23 mouse cellular contexts compared by ENCODE assay signal in the genomic region with DNA sequence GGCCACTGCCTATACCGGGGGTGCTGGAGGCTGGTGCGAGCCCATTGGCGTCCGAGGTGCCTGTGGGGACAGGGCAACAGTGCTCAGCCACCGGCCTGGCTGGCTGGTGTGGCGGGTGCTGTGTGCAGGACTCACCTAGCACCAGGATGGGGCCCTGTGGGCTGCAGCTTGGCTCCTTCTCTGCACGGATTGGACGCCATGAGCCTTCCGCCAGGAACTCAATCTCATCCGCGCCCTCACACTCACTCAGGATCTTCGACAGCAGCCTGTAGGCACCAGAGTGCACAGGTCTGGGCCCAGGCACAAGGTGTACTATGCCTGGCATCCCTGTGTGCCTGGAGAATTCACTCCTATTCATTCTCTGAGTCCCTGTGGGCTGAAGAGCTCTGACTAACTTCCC. TPM values are rescaled to one million over a fixed set of nuclear protein-coding genes. Genes with fewer than 3 reads are reported as not detected.
A peak's percentile ranks its signal among the peaks of the same experiment; 100 is the strongest.
DNase-seq lines count a peak whose midpoint lies in the region; ATAC-seq and TF ChIP-seq lines count a peak whose summit lies in the region.
"Had no signal": no experiment of that assay in that cellular context is flagged by ENCODE, and none has a peak within 500 bp of the region (broad histone marks: within the 10 kb centered on the region; RNA-seq: fewer than 3 reads in every experiment).

No protein-coding gene starts in this region.

- 93% methylated on average over 12 of the region's 12 CpGs for WGBS in liver, embryonic 11.5 days
- WGBS in olfactory bulb, adult 2 months: 87% methylated on average over 12 of the region's 12 CpGs

- no peaks in the 10 kb centered on the region for H3K9me3 ChIP-seq in liver, embryonic 11.5 days (ENCODE audit: control insufficient read depth, low read length)
- H3K9me3 ChIP-seq: hindbrain, embryonic 13.5 days; liver, embryonic 12.5 days; neural tube, embryonic 12.5 days had no signal

- no peak for TF ChIP-seq CTCF in gastrocnemius, adult 2 months (IDR thresholded peaks at IDR 0.05)
- TF ChIP-seq CTCF in cortical plate, adult 2 months (IDR thresholded peaks at IDR 0.05; ENCODE audit: extremely low read depth, insufficient read depth, low read length): no peak
- no peak for TF ChIP-seq CTCF in olfactory bulb, adult 2 months (IDR thresholded peaks at IDR 0.05; ENCODE audit: insufficient read depth, low read depth, low read length)

- no peak for TF ChIP-seq POLR2A in cortical plate, adult 2 months (IDR thresholded peaks at IDR 0.05; ENCODE audit: extremely low read depth, insufficient read depth, low read length)
- TF ChIP-seq POLR2A in olfactory bulb, adult 2 months (IDR thresholded peaks at IDR 0.05; ENCODE audit: insufficient read depth, low read depth, low read length): no peak

- peaks cover 13% of the 10 kb centered on the region for H3K4me1 ChIP-seq in liver, embryonic 11.5 days (replicated peaks; ENCODE audit: control insufficient read depth, insufficient read depth, low read length)
- H3K4me1 ChIP-seq in cortical plate, adult 2 months (ENCODE audit: control insufficient read depth, insufficient read depth, low read length): no peaks in the 10 kb centered on the region
- peaks cover 4% of the 10 kb centered on the region; the same call in 1 of the 2 replicates for H3K4me1 ChIP-seq in olfactory bulb, adult 2 months (ENCODE audit: control insufficient read depth, insufficient read depth, low read length)
- H3K4me1 ChIP-seq: hindbrain, embryonic 13.5 days; neural tube, embryonic 12.5 days had no signal

- H3K36me3 ChIP-seq in liver, embryonic 11.5 days (ENCODE audit: control insufficient read depth, insufficient read depth, low read length): peaks cover 65% of the 10 kb centered on the region

- intact Hi-C loops in gastrocnemius, adult 2 months (cut with DNase I): no loop called here

- H3K4me2 ChIP-seq in liver, embryonic 11.5 days: no peak overlapping the region
- H3K4me2 ChIP-seq: hindbrain, embryonic 13.5 days; liver, embryonic 12.5 days; lung, embryonic 14.5 days; neural tube, embryonic 12.5 days had no signal

- H3K27ac ChIP-seq in gastrocnemius, adult 2 months: peak overlapping the region; percentile 43; the same call in 1 of the 2 replicates
- no peak overlapping the region for H3K27ac ChIP-seq in liver, embryonic 11.5 days (ENCODE audit: low read depth, low read length)
- H3K27ac ChIP-seq in cortical plate, adult 2 months (ENCODE audit: insufficient read depth, low read length): peak overlapping the region; percentile 75; the same call in 1 of the 2 replicates
- 0 out of 2 replicates have a peak overlapping the region, but pooled peaks have one; percentile 8 for H3K27ac ChIP-seq in olfactory bulb, adult 2 months (ENCODE audit: insufficient read depth, low read depth, low read length)
- H3K27ac ChIP-seq: hindbrain, embryonic 13.5 days; macrophage; neural tube, embryonic 12.5 days had no signal

- no peaks in the 10 kb centered on the region for H3K27me3 ChIP-seq in liver, embryonic 11.5 days (replicated peaks; ENCODE audit: control insufficient read depth, insufficient read depth, low read length)
- H3K27me3 ChIP-seq: CH12.LX; hindbrain, embryonic 13.5 days; liver, embryonic 12.5 days; neural tube, embryonic 12.5 days had no signal

- no peak for DNase-seq in gastrocnemius, adult 2 months
- DNase-seq in gastrocnemius, adult 8-10 months (ENCODE audit: low spot score in 2 of 2): no peak
- DNase-seq in liver, embryonic 11.5 days (ENCODE audit: low spot score): no peak
- DNase-seq in liver: no peak
- DNase-seq in embryo, embryonic 10.5 days (ENCODE audit: low spot score): no peak
- no peak for DNase-seq in kidney, postnatal 10 days
- DNase-seq: cerebellum, adult 8-10 months; forebrain, postnatal 0 days; heart, adult 18-20 months; kidney, postnatal 14 days; lung, embryonic 14.5 days had no signal

- 0 out of 2 replicates have a peak, but pooled peaks have one; percentile 8 for ATAC-seq in liver, embryonic 11.5 days (replicated peaks; ENCODE audit: low FRiP score)
- ATAC-seq: forebrain, postnatal 0 days; liver, embryonic 12.5 days had no signal

- H3K4me3 ChIP-seq in gastrocnemius, adult 2 months: no peak overlapping the region
- H3K4me3 ChIP-seq in liver, embryonic 11.5 days (ENCODE audit: low read depth, low read length): no peak overlapping the region
- H3K4me3 ChIP-seq in cortical plate, adult 2 months (ENCODE audit: insufficient read depth, low read length): no peak overlapping the region
- H3K4me3 ChIP-seq in olfactory bulb, adult 2 months (ENCODE audit: insufficient read depth, low read depth, low read length): no peak overlapping the region
- H3K4me3 ChIP-seq: hindbrain, embryonic 13.5 days; liver, embryonic 12.5 days; neural tube, embryonic 12.5 days had no signal

- no peak overlapping the region for H3K9ac ChIP-seq in liver, embryonic 11.5 days (ENCODE audit: low read depth, low read length)
- H3K9ac ChIP-seq: forebrain, postnatal 0 days; hindbrain, embryonic 13.5 days; liver, embryonic 12.5 days; lung, embryonic 14.5 days; neural tube, embryonic 12.5 days had no signal

RNA-seq across cellular contexts. Expression of a gene that starts 13.4 kb away (rescaled TPM):
- 10 to 100 TPM; 15.7 to 16.2 TPM for total RNA-seq in gastrocnemius, adult 2 months (2021)
- total RNA-seq in gastrocnemius, adult 8-10 months (2022): 10 to 100 TPM; 14.0 to 19.0 (median 16.2) TPM
- 41.2 and 50.9 TPM in 2 replicates for polyA plus RNA-seq in liver, embryonic 11.5 days (2014; fragmentation: Nextera tagmentation; extraction: Ambion mirVana)
- polyA plus RNA-seq in cortical plate, adult 2 months (2012; rRNA removed): 21.3 and 22.5 TPM in 2 replicates
- polyA plus RNA-seq in olfactory bulb, adult 2 months (2012; ENCODE audit: insufficient read depth, insufficient read length, low replicate concordance, missing spikeins): not detected in 2 replicates

RNA-seq across cellular contexts. Expression of a gene that starts 19.3 kb away (rescaled TPM):
- total RNA-seq in gastrocnemius, adult 2 months (2021): 10 to 100 TPM; 23.3 to 25.9 TPM
- total RNA-seq in gastrocnemius, adult 8-10 months (2022): 10 to 100 TPM; 24.8 to 28.9 (median 25.5) TPM
- polyA plus RNA-seq in liver, embryonic 11.5 days (2014; fragmentation: Nextera tagmentation; extraction: Ambion mirVana): 31.6 and 34.2 TPM in 2 replicates
- 46.9 and 49.9 TPM in 2 replicates for polyA plus RNA-seq in cortical plate, adult 2 months (2012; rRNA removed)
- polyA plus RNA-seq in olfactory bulb, adult 2 months (2012; ENCODE audit: insufficient read depth, insufficient read length, low replicate concordance, missing spikeins): 77.0 TPM in 1 of 2 replicates, not detected in the other

RNA-seq across cellular contexts. Expression of a gene that starts 22.1 kb away (rescaled TPM):
- 1,000 to 10,000 TPM; 1,128 to 1,335 TPM for total RNA-seq in gastrocnemius, adult 2 months (2021)
- 1,000 to 10,000 TPM; 1,293 to 1,550 (median 1,345) TPM for total RNA-seq in gastrocnemius, adult 8-10 months (2022)
- polyA plus RNA-seq in liver, embryonic 11.5 days (2014; fragmentation: Nextera tagmentation; extraction: Ambion mirVana): 626 and 647 TPM in 2 replicates
- 1,040 and 1,088 TPM in 2 replicates for polyA plus RNA-seq in cortical plate, adult 2 months (2012; rRNA removed)
- polyA plus RNA-seq in olfactory bulb, adult 2 months (2012; ENCODE audit: insufficient read depth, insufficient read length, low replicate concordance, missing spikeins): 423 and 2,167 TPM in 2 replicates

RNA-seq across cellular contexts. Expression of a gene that starts 28.5 kb away (rescaled TPM):
- 10 to 100 TPM; 22.1 to 24.9 TPM for total RNA-seq in gastrocnemius, adult 2 months (2021)
- 10 to 100 TPM; 25.2 to 31.5 (median 27.3) TPM for total RNA-seq in gastrocnemius, adult 8-10 months (2022)
- polyA plus RNA-seq in liver, embryonic 11.5 days (2014; fragmentation: Nextera tagmentation; extraction: Ambion mirVana): 44.5 and 45.6 TPM in 2 replicates
- 71.2 and 77.1 TPM in 2 replicates for polyA plus RNA-seq in cortical plate, adult 2 months (2012; rRNA removed)
- polyA plus RNA-seq in olfactory bulb, adult 2 months (2012; ENCODE audit: insufficient read depth, insufficient read length, low replicate concordance, missing spikeins): not detected in 2 replicates

RNA-seq across cellular contexts. Expression of a gene that starts 29.3 kb away (rescaled TPM):
- not detected for total RNA-seq in gastrocnemius, adult 2 months (2021)
- not detected for total RNA-seq in gastrocnemius, adult 8-10 months (2022)
- not detected in 2 replicates for polyA plus RNA-seq in liver, embryonic 11.5 days (2014; fragmentation: Nextera tagmentation; extraction: Ambion mirVana)
- not detected in 2 replicates for polyA plus RNA-seq in cortical plate, adult 2 months (2012; rRNA removed)
- polyA plus RNA-seq in olfactory bulb, adult 2 months (2012; ENCODE audit: insufficient read depth, insufficient read length, low replicate concordance, missing spikeins): not detected in 2 replicates
- total RNA-seq: adrenal gland, postnatal 4 days; CH12.LX; forebrain, postnatal 0 days; gastrocnemius, adult 18-20 months; heart, adult 18-20 months; left cerebral cortex, postnatal 14 days had no signal
- polyA plus RNA-seq: intestine, embryonic 14.5 days; liver, embryonic 12.5 days; lung, embryonic 14.5 days; macrophage; neural tube, embryonic 12.5 days; spleen, adult 2 months had no signal
